Mouse (Mus musculus) kidney, adult 8-10 months (tissue): ENCODE measurements at regions not wholly inside any gene's neighbourhood (a gene's known extent, or its start where the extent isn't known, plus 50 kb on each side); places are given as distances from the start of the nearest gene placed in this dataset.

Experiments used
- DNase-seq, 2 experiments: peaks; one replicate each; pipeline ENCODE4 v3.0.0; 2022

DNA sequence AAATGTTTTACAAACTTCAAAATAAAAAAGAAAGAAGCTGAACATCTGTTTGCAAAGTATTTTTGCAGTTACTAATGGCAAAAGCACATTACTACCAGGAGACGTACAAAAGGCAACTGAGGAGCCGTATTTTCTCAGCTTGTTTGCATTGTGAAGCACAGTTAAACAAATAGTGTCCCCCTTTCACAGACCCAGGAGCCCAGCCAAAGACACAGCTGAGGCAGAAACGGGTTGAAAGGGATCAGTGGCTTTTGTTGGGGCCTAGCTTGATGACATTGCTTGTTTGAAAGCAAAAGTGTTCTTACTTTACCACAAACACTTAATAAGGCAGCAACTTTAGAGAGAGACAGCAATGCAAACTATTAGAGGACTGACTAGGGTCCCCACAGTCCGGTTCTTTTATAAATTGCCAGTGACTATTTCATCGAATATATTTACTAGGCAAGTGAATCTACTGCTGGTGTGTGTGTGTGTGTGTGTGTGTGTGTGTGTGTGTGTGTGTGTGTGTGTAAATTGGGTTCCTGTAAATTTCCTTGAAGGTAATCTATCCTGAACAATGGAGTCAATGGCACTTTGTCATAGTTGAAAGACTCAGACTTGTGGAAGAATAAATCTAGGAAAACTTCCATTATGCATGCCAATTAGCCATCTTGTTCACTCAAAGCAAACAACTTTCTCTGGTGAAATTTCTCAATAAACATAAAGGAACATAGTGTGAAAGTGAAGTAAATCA lies 57.8 kb upstream of the Epha7 start:
- no peak for DNase-seq

DNA sequence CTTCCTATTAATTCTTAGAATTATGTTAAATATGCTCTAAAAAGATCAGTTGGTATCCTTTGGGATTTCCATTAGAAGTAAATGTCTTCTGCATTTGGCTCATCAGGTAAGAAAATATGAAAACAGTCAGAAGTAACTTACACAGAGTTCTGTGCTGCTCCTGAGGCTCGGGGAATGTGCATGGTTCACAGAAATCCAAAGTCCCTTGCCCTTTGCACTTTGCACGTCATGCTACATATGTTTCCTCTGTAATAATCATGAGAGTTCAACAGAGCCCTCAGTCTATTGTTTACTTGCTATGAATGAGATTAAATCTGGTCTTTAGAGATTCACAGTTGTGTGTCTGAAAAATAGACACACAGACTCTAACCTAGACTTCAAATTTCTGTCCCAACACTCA lies 50.6 kb upstream of the Epha7 start:
- peak; percentile 1 to 30 for DNase-seq
